Mouse (Mus musculus) bone marrow macrophage, adult 2 months (primary cell): ENCODE data around the gene Col17a1.

Source experiments
- CTCF ChIP-seq: IDR thresholded peaks from 2 replicates; pipeline ENCODE4 v1.5.1; 2012; ENCODE audit warnings: low read depth, mild to moderate bottlenecking, low read length, moderate library complexity
- POLR2A ChIP-seq: IDR thresholded peaks from 2 replicates; pipeline ENCODE4 v1.6.1; 2012; ENCODE audit warnings: mild to moderate bottlenecking, low read depth, low read length, borderline replicate concordance

DNA sequence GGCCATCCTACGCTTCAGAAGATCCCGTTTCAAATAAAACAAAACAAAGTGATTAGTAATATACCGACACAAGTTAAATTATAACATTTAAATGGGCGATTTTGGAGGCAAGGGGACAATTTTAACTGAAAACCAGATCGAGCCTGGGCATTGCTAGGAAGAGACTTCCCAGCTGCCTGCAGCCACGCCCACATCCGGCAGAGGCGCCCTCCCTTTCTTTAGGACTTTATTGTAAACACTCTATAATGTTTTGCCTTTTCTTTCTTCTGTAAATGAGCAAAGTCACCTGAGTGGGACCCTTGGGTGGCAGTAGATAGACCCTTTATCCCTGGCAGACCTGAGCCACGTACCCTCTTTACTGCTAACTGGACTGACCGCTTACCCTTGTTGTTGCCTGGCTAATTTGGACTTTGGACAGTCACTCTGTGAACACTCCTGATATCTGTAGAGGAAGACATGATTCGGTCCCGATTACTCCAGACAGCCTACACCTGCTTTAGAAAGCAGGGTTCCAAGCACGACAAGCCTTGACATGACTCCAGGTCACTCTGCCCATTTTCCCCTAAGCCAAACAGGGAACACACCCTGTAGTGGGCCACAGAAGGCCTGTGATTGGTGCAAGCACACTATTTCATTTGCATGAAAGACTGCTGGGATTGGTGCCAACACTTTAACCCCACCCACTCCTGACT lies 13.3 kb upstream of the Col17a1 start:
- TF ChIP-seq CTCF (no peak), POLR2A (no peak)
